Mouse (Mus musculus) c-Kit-positive CD71-negative TER-119-negative erythroid progenitor cells, embryonic 14.5 days (primary cell): Measurements from ENCODE around the gene Slc4a8.
"Not testable (repeated sequence)": the region's sequence is repeated elsewhere in the genome, so short reads cannot be mapped to it uniquely, and the experiment has no call there.

Experiments
- DNase-seq: peaks from one replicate; pipeline ENCODE4 v3.0.0-alpha.2; 2013; ENCODE audit warnings: low read depth

Gene Slc4a8

GRCm38 (mm10) chr15:100746478-100747120 lies 14.9 kb upstream of the Slc4a8 start:
- no peak for DNase-seq

GRCm38 (mm10) chr15:100747121-100747963 lies 14.2 kb upstream of the Slc4a8 start:
- DNase-seq, result peak; percentile 57

- no peak for DNase-seq
Observed at GRCm38 (mm10) chr15:100748584-100748983, 13.0 kb upstream of the Slc4a8 start.

- peak; percentile 45 for DNase-seq
Observed at GRCm38 (mm10) chr15:100749751-100750538, 11.6 kb upstream of the Slc4a8 start.

GRCm38 (mm10) chr15:100752439-100752838 lies 9.1 kb upstream of the Slc4a8 start:
- DNase-seq, result no peak

- no peak for DNase-seq
Observed at GRCm38 (mm10) chr15:100753045-100753444, 8.5 kb upstream of the Slc4a8 start.

GRCm38 (mm10) chr15:100754041-100754440 lies 7.5 kb upstream of the Slc4a8 start:
- no peak for DNase-seq

GRCm38 (mm10) chr15:100754805-100755497 lies 6.6 kb upstream of the Slc4a8 start:
- no peak for DNase-seq

GRCm38 (mm10) chr15:100755498-100755859 lies 6.1 kb upstream of the Slc4a8 start:
- no peak for DNase-seq

- no peak for DNase-seq
Observed at GRCm38 (mm10) chr15:100755881-100756624, 5.5 kb upstream of the Slc4a8 start.

- peak; percentile 70 for DNase-seq
Observed at GRCm38 (mm10) chr15:100757527-100757978, 4.0 kb upstream of the Slc4a8 start.

- DNase-seq, result no peak
Observed at GRCm38 (mm10) chr15:100759286-100759685, 2.3 kb upstream of the Slc4a8 start.

GRCm38 (mm10) chr15:100761036-100761418 lies 520 bp upstream of the Slc4a8 start:
- DNase-seq, result no peak

GRCm38 (mm10) chr15:100762649-100763048 lies 1.1 kb downstream of the Slc4a8 start:
- no peak for DNase-seq

GRCm38 (mm10) chr15:100764163-100764951 lies 2.8 kb downstream of the Slc4a8 start:
- DNase-seq, result no peak

GRCm38 (mm10) chr15:100766826-100767225 lies 5.3 kb downstream of the Slc4a8 start:
- no peak for DNase-seq

- no peak for DNase-seq
Observed at GRCm38 (mm10) chr15:100767851-100768250, 6.3 kb downstream of the Slc4a8 start.

- DNase-seq, result not testable (repeated sequence)
Observed at GRCm38 (mm10) chr15:100769023-100769422, 7.5 kb downstream of the Slc4a8 start.

GRCm38 (mm10) chr15:100770338-100770737 lies 8.8 kb downstream of the Slc4a8 start:
- no peak for DNase-seq

GRCm38 (mm10) chr15:100772685-100773084 lies 11.1 kb downstream of the Slc4a8 start:
- no peak for DNase-seq
